Mouse (Mus musculus) monocyte, adult 2 months (primary cell): ENCODE measurements around the gene Gabrb3.

ENCODE experiments used
- DNase-seq, 2 experiments: peaks; one replicate each; pipeline ENCODE4 v3.0.0; 2022; ENCODE audit warnings: low spot score in 2 of 2, low read depth in 1 of 2

The Gabrb3 gene

DNA sequence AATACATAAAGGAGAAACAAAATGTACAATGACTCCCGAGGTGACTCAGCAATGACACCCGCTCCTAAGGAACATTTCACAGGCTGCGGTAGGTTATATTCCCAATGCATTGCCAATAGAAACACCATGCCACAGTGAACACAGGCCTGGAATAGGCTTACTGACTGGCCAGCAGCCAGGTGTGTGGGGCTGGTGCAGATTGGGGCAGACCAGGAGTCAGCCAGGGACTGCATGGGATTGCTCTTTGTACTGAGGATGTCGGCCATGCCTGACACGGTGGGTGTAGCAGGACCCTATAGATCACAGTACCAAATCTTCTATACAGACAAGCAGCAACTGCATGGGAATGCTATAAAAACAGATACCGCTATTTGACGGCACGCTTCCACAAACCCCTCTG lies 110.5 kb downstream of the Gabrb3 start:
- no peak for DNase-seq

DNA sequence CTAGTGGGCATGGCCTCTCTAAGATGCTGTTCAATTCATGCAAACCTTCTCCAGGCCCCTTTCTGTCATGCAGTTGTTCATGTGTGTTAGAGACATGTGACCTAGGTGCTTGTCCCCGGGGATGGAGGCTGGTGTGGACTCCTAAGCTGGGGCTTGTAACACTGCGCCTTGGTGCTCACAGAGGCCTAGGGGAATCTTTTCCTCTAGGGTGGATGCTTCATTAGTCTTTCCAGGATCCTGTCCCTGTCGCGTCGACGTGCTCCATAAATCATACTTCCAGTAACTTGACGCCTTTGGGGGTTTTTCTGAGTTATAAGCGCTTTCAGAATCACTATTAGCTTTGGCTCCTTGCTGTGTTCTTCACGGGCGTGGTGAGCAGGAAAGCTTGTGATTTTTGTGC lies 113.2 kb downstream of the Gabrb3 start:
- DNase-seq, result no peak

DNA sequence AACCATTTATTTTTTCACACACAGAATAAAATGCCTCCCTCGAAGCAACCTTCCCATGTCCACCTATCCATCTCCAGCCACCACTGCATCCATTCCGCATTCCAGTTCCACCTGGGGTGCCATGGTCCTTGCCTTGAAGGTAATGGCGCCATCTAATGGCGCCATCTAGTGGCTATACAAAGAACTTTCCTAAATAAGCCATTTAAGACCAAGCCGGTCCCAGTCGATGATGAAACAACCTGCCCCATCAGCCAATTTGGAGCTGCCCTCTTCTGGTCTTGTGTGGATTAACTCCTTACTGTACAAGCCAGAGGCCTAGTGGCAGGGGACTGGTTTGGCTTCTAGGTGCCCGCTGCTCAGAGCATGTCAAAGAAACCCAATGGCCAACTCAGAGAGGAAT lies 119.1 kb downstream of the Gabrb3 start:
- DNase-seq, result no peak

DNA sequence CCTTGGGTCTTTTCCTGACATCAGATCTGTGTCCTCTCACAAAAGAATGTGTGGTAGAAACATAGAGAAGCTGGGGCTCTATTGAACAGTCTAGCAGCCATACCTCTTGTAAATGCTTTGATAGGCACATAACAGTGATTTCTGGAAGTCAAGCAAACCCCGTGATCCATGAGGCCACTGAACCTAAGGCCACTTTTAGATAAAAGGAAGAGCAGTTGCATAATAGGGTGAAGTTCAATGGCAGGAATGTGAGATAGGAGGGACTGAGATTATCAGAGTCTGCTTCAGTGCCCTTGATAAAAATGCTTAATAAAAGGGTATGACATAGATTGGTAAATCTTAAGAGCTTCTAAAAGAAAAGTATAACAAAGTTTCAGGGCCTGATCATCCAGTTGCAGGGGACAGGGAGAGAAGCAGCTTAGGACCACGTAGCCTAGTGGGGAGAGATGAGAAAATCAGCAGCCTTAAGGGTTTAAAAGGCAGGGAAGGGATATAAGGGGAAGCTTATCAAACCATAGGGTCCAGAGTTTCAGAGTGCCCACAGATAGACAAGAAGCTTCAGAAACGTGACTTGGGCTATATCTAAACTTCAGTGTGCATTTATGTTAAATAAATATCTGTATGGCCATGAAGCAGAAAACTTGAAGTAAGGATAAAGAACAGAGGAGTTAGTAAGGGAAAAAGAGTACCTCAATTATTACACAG lies 141.4 kb downstream of the Gabrb3 start:
- DNase-seq, result no peak

DNA sequence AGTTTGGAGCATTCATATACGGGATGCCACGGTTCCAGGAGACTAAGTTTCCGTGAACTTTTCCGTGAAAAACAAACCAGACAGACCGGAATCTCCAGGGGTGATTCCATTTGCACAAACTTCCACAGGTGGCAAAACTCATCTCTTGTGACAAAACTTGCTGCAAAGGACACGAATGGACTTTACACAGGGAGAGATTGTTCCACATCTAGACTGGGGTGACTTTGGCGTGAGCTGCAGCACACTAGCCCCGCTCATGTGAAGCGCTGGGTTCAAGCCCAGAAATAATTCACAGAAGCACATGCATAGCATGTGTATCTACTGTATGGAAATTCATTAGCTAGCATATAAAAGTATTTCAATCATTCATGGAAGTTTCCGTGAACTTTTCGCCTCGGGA lies 144.9 kb downstream of the Gabrb3 start:
- DNase-seq, result no peak

DNA sequence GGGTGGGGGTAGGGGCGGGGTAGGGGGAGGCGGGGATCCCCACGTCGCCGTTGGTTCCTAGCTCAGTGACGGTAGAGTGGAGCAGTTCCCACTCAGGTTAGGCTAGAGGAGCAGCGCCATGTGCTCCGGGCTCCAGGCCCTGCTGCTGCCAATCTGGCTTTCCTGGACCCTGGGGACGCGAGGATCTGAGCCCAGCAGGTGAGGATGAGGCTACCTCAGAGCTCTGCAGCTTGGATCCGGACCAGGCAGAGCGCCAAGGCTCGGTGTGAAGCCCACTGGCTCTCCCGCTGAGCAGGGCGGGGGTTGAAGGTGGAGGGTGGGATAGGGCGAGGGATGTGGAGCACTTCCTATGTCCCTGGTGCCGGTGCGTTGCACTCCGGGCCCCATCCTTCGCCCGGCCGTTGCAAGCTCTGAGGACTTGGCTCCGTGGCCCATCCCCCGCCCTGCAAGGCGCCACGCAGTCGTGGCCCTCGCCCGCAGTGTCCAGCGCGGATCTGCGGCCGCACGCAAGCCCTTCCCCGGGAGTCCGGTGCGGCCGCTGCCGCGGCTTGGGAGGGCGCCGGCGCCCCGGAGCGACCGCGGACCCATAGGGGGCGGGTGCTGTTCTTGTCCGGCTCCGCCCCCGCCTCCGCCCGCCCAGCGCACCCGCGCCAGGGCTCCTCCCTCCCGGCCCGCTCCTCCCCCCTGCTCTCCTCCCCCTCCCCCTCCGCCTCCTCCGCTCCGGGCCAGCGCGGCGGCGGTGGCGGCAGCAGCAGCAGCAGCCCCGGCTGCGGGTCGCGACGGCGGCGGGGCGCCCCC lies 171.2 kb downstream of the Gabrb3 start:
- no peak for DNase-seq

DNA sequence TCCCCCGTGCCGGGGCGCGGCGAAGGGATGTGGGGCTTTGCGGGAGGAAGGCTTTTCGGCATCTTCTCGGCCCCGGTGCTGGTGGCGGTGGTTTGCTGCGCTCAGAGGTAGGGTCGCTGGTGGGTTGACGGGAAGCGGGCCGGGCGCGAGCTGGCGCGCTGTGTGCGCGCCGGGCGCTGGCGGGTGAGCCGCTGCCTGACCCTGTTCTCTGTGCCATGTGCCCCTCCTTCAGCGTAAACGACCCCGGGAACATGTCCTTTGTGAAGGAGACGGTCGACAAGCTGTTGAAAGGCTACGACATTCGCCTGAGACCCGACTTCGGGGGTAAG lies 171.7 kb downstream of the Gabrb3 start:
- DNase-seq, result no peak

DNA sequence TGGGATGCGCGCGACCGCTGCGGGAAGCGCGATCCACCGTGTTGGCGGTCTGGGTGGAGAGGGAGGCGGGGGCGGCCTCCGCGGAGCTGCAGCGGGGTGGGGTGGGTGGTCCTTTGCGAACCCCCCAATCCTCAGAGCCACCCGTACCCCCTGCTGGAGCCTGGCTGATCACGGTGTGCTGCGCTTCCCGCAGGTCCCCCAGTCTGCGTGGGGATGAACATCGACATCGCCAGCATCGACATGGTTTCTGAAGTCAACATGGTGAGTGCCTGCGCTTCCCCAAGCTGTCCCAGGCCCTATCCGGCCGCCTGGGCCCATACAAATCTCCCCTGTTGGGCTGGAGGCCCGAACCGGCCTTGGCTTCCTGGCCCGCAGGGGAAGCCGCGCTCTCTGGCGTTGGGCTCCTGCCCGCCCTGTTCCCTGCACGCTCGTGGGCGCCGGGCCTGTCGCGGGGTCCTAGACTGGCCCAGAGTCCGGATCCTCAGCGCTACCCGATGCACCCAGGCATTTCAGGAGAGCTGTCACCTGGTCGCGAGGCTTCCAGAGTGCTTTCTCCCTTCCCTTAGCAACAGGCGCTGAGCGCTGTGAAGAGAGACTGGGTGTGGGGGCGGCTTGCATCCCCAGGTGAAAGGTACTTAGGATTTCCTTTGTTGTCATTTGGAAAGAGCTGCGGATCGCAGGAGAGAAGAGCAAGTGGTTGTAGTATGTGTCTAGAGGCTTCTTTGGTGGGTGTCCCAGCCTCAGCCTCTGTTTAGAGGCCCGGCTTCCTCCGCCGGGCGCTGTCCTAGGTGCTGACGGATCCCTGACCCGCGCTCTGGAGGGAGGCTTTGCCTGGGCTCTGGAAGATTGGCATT lies 172.3 kb downstream of the Gabrb3 start:
- DNase-seq, result no peak

DNA sequence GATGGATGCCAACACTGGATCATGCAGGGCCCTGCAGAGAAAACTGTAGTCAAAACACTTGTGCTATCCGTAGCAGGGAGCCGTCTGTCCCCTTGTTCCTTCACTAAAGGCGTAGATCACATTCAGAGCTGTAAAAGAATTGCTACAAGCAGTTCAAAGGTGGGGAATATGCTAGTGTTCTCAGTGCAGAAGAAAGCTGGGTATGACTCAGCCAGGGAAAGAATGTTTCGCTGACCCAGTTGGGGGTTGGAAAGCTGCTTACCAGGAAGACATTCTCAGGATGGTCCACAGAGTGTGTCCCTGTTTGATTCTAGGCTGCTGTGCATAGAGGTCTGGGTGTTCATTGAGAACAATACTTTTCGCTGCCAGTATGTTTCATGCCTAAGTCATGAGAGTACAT lies 177.8 kb downstream of the Gabrb3 start:
- no peak for DNase-seq

DNA sequence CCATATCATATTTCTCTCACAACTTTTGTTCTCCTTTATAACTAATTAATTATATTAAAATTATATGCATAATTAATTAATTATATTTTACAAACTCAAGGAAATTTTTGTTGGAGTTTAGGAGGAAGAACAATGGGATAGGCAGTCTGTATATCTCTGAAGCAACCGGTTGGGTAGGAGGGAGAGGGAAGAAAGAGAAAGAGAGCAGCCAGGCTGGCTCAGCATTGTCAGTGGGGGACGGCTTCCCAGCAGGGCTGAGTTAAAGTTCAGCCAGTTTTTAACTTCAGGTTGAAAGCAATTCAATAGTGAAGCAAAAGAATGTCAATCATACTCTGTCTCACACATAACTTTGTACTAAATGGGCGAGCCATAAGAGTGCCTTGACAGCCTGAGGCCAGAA lies 199.2 kb downstream of the Gabrb3 start:
- DNase-seq, result no peak

DNA sequence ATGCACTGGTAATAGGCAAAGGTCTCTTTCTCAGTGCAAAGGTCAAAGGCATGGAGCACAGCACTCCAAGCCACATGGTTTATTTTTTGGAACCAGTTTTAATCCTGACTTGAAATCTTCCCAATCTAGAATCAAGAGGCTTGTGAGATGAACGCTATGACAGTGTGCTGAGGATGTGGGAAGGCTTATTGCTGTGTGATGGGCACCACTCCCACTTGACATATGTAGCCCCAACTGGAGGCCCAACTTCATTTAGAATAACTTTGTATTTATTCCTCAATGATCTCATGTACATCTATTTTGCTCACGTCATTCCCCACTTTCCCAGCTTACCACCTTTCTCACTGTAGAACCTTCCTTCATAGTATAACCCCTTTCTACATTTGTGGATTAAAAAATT lies 200.5 kb downstream of the Gabrb3 start:
- DNase-seq, result no peak

DNA sequence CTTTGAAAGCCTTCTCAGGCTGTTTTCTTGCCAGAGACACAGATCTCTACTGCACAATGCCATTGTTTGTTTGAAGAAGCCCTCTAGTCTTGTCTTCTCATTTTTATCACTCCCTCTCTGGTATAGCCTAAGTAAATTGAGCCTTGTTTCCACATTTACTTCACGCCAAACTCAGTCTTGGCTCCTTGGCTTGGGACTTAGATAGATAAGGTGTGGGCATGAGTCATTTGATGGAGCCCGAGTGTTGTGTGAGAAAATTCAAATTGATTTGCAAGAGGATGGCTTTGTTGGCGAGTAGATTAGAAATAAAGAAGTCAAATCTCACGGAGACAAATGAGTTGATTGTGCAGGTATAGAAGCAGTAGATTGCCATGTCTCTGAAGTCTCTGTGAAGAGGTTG lies 204.2 kb downstream of the Gabrb3 start:
- DNase-seq, result no peak

DNA sequence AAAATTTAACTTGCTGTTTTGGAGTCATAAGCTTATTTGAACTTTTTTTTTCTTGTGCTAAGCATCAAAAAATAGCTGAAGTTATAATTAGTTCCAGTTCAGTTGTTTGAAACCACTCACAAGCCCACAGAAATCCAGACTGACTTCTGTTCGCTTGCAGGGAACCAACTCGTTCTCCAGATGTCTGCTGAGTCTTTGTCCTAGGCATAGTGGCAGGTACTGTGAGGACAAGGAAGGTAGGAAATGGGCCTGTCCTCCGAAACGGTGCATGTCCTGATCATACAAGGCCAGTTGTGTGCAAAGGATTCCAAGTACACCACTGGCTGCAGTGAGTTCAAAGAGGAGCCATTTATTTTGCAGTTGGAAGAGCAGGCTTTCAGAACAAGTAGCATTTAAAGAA lies 215.5 kb downstream of the Gabrb3 start:
- DNase-seq, result no peak

DNA sequence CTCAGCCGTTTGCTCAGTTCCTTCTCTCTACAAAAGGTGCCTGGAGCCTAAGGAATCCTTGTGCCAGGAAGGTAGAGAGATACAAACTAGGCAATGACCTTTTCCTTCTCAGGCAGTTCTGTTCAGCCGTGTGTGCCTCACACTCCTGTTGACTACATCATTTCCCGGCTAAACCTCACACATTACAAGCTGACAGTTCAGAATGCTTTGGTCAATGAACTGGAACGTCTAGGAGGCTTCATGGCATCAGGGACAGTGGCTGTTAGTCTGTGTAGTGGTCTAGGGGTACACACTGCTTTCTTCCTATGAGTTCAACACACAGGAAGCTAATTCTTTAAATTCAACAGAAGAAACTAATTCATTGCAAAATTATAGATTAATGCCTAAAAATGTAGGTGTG lies 216.2 kb downstream of the Gabrb3 start:
- no peak for DNase-seq

DNA sequence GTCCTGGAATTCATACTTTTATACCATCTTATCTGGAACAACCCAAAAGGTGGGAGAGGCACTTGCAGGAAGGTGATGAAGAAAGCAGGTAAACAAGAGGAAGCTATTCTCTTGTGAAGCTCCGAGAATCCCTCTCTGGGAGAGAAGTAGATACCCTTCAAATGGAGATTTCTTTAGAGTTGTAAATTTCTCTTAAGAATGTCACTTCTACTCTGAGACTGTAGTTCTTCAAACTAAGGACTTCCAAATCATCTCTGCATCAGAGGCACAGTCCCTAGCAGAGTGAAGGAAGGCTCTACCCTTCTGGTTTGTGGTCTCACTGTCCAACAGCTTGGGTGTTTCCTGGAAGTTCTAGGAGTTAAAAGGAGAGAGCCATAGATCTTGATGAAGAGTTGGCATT lies 221.3 kb downstream of the Gabrb3 start:
- no peak for DNase-seq

DNA sequence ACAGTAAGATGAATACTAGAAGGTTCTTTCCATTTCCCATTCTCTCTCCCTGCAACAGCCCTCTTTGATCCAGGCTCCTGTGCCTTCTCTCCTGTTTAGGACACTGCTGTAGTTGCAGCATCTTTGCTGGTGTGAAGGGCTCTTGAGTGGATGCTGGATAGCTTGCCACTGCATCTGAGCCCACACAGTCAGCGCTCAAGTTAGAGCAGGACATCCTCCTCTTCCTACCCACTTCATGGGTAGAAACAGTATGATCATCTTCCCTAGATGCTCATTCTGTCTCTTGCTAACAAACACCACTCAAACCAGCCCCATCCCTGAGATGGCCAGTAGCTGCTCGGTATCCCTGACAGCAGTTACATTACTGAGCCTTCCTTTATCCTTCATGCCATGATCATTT lies 227.9 kb downstream of the Gabrb3 start:
- no peak for DNase-seq

DNA sequence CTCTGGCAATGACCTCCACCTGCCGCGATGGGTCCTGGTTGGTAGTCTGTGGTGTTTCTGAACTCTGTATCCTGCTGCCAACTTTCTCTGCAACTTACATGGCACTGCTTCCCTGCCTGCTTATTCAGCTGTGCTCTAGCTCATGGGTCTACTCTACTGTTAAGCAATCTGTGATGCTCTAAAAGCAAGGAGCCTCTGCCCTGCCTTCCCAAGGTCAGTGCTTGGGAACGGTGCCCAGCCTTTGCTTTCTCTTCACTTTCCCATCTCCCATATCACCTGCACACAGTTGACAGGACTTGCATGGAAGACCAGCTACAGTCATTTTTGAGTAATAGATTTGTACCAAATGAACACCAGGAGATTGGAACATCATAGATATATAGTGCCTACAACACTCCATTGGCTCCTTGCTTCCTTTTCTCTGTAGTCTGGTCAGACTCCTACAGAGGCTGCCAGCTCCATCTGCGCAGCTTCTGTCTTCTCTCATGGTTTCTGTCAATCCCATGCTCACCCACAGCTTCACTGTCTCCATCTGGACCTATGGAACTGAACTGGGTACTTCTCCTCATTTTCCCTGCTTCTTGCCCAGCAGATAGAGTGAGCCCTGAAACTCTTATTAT lies 228.8 kb downstream of the Gabrb3 start:
- DNase-seq, result no peak

DNA sequence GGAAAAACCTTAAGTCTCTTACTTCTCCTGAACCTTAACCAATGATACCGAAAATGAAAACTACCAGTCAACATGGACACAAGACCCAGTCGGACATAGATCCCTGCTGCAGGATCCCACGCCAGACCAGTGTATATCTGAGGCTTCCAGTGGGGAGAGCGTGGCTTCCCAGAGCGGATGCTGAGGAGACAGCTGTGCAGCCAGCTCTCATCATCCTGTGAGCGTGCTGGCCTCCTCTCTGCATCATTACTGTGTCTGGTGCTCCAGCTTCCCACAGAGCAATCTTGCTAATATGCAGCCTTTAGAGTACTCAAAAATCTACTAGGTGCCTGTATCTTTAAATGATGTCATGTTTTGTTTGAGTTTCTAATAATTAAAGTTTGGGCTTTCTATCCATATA lies 257.9 kb downstream of the Gabrb3 start:
- no peak for DNase-seq

DNA sequence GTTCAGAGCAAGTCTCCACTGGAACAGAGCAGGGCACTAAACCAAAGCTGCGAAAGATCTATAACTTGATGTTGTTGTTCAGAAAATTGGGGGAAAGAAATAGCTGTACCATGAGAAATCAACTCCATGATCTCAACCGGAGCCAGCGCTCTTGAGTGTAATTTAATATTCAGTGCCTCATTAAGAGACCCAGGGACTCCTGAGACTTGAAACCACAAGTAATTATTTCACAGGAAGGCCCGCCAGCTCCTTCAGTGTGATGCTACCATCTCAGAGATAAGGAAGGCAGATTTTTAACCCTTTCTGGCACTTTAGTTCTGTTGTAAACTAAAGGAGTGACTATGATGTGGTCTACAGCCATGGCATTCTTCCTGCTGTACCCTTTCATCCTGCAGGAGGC lies 270.3 kb downstream of the Gabrb3 start:
- no peak for DNase-seq

DNA sequence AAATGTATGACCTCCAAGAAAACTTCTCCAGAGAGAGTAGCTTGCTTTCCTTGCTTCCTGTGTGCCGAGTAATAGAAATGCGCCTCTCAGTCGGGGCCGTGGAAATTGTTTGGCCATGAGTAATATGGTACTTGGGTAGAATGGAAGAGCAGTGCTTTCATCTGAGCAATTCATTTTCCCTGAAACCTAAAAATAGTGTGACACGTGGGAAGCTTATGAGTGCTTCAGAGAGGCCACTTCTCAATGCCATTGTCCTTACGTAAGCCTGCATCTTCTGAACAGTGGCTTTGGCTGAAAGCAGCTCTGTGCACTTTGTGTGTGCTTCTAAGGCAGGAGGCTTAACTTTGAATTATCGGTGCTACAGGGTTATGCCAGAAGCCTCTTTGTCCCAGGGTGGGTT lies 280.9 kb downstream of the Gabrb3 start:
- DNase-seq, result no peak

DNA sequence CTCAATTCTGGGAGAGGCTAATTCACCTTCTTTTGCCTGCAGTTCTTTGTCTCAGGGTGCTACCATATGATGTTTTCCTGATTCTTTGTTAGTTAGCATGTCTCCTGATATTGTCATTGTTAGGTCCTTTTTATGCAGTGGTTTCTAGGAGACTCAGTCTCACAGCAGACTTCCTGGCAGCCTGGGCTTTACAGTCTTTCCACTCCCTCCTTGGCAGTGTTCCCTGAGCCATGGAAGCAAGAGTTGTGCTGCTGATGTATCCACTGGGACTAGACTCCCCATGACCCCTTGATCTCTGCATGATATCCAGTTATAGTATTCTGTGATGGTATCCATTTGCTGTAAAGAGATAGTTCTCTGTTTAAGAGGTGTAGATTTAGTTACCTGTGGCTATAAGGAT lies 281.6 kb downstream of the Gabrb3 start:
- no peak for DNase-seq

DNA sequence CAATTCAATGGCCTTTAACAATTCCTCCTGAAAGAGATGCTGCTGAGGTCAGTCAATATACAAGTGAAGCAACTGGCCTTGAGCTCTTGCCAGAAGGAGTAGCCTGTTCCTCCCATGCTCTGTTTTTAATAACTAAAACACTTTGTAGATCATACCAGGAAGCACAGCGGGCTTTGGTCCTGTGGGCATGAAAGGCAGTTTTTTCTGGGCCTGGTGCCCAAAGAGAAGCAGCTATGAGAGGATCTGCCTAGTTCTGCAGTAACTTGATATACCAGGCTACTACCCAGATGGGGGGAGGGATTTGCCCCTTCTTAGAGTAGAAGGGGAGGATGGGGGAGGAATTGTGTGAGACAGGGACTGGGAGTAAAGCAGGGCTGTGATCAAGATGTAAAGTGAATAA lies 284.1 kb downstream of the Gabrb3 start:
- DNase-seq, result no peak
